Mouse (Mus musculus) lung, postnatal 0 days (tissue): ENCODE measurements around the gene Pafah1b1. TPM values are rescaled to one million over a fixed set of nuclear protein-coding genes. Genes with fewer than 3 reads are reported as not detected.

Source experiments
- ATAC-seq: fragments of 200-750 bp; cut with Nextera tagmentation; 2 replicates; pipeline ENCODE4 v1.8.0; 2017; ENCODE audit warnings: moderate library complexity
- DNase-seq: peaks from one replicate; pipeline ENCODE4 v3.0.0-alpha.2; 2016; ENCODE audit warnings: low spot score
- H3K27ac ChIP-seq: fragments of 300-500 bp; sonication (generic); 2 replicates; pipeline ENCODE4 v1.5.1; 2014; ENCODE audit warnings: antibody characterized with exemption, mild to moderate bottlenecking, low read length, mixed read lengths
- H3K27me3 ChIP-seq: fragments of 300-500 bp; sonication (generic); replicated peaks from 2 replicates; pipeline ENCODE4 v1.6.1; 2014; ENCODE audit warnings: low read length, mixed read lengths; ENCODE audit not compliant: insufficient read depth
- H3K36me3 ChIP-seq: fragments of 300-500 bp; sonication (generic); 2 replicates; pipeline ENCODE4 v1.6.1; 2014; ENCODE audit warnings: low read length, mixed read lengths; ENCODE audit not compliant: insufficient read depth
- H3K4me1 ChIP-seq: fragments of 300-500 bp; sonication (generic); 2 replicates; pipeline ENCODE4 v1.6.1; 2014; ENCODE audit warnings: antibody characterized with exemption, low read depth, low read length, mixed read lengths; ENCODE audit not compliant: insufficient read depth
- H3K4me2 ChIP-seq: fragments of 300-500 bp; sonication (generic); replicated peaks from 2 replicates; pipeline ENCODE4 v1.6.1; 2014; ENCODE audit warnings: low read depth, mild to moderate bottlenecking, low read length, moderate library complexity, mixed read lengths
- H3K4me3 ChIP-seq: fragments of 300-500 bp; sonication (generic); 2 replicates; pipeline ENCODE4 v1.5.1; 2014; ENCODE audit warnings: low read depth, low read length
- H3K9ac ChIP-seq: fragments of 300-500 bp; sonication (generic); replicated peaks from 2 replicates; pipeline ENCODE4 v1.6.1; 2014; ENCODE audit warnings: low read depth, mild to moderate bottlenecking
- H3K9me3 ChIP-seq: fragments of 300-500 bp; sonication (generic); 2 replicates; pipeline ENCODE4 v1.6.1; 2016; ENCODE audit warnings: low read length, mixed read lengths
- CTCF ChIP-seq: IDR thresholded peaks from 2 replicates; pipeline ENCODE4 v1.5.1; 2016; ENCODE audit warnings: antibody characterized with exemption, mild to moderate bottlenecking
- EP300 ChIP-seq: IDR thresholded peaks from 2 replicates; pipeline ENCODE4 v1.6.1; 2016; ENCODE audit warnings: antibody characterized with exemption, mild to moderate bottlenecking, control low read depth
- WGBS: fragments of 180-500 bp; shearing (Covaris S2); extraction: QIAGEN DNeasy Blood & Tissue Kit; methylation state at CpG from one replicate; pipeline ENCODE4 v1.1.7; 2014; 5-methylcytosine and 5-hydroxymethylcytosine counted together
- polyA plus RNA-seq: library from polyadenylated mRNA; unstranded; fragments of >200 nt; fragmentation: Nextera tagmentation; extraction: Ambion mirVana; gene quantifications from 2 replicates; pipeline ENCODE4 v1.2.1, GENCODE M21; 2015

Gene Pafah1b1
- polyA plus RNA-seq, 1 experiment from 2014 or later, result 49.1 TPM

DNA sequence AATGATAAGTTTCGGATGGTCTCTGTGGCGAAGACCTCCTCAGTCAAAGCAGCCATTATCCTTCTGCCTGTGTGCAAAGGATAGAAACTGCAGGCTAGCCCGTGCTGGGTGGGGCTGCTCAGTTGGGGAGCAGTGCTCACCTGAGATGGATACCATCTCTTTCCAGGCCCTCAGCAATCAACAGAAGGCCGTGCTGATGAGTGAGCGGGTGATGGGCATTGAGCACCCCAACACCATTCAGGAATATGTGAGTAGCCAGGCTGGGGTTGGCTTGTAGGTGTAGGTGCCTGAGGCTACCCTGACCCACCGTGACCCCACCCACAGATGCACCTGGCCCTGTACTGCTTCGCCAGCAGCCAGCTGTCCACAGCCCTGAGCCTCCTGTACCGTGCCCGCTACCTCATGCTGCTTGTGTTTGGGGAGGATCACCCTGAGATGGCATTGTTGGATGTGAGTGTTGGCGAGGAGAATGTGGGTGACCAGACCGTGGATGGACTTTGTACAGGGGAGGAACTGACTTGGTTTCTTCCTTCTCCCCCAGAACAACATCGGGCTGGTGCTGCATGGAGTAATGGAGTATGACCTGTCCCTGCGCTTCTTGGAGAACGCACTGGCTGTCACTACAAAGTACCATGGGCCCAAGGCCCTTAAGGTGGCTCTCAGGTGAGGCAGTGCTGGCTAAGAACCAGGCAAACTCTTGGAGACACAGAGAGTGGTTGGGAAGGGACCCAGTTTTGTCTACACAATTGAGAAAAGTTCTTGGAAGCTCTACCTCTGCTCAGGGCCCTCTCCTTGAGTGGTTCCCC, 57.5 kb downstream of the Pafah1b1 start:
- no peaks in the 10 kb centered on the region for H3K4me1 ChIP-seq
- DNase-seq, result no peak
- WGBS, result 96% methylated on average over 14 of the region's 14 CpGs

DNA sequence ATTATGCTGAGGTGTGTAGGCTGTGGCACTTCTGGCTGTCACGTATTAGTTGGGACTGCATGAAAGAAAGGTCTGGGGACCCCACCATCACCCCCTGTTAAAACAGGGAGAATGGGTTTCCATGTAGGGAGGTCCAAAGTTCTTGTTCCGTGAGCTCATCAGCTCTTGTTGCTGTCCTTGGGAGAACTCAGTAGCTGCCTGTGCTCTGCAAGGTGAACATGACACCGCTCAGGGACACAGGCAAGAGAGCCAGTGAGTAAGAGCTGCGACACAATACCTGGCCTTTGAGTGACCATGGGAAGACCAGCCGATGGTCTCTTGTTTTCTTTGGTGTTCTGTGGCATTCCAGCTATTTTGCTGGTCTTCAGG, 58.2 kb downstream of the Pafah1b1 start:
- no peak overlapping the region for H3K4me2 ChIP-seq
- H3K27me3 ChIP-seq, result no peaks in the 10 kb centered on the region
- TF ChIP-seq EP300 (no peak), CTCF (no peak)
- H3K36me3 ChIP-seq, result peaks cover 42% of the 10 kb centered on the region; the same call in 1 of the 2 replicates
- H3K4me1 ChIP-seq, result no peaks in the 10 kb centered on the region
- H3K27ac ChIP-seq, result no peak overlapping the region
- H3K9me3 ChIP-seq, result no peaks in the 10 kb centered on the region
- DNase-seq, result no peak
- 84% methylated on average over 5 of the region's 5 CpGs for WGBS
- H3K4me3 ChIP-seq, result no peak overlapping the region
- no peak overlapping the region for H3K9ac ChIP-seq
- ATAC-seq, result no peak

More for the DNA sequence above, 57.5 kb downstream of the Pafah1b1 start:
- no peak overlapping the region for H3K4me2 ChIP-seq
- ATAC-seq, result no peak
- no peak overlapping the region for H3K9ac ChIP-seq
- no peak overlapping the region for H3K27ac ChIP-seq
- no peak overlapping the region for H3K4me3 ChIP-seq
- H3K27me3 ChIP-seq, result no peaks in the 10 kb centered on the region
- peaks cover 35% of the 10 kb centered on the region; the same call in 1 of the 2 replicates for H3K36me3 ChIP-seq
- H3K9me3 ChIP-seq, result no peaks in the 10 kb centered on the region
- TF ChIP-seq EP300, result no peak
- no peak for TF ChIP-seq CTCF

DNA sequence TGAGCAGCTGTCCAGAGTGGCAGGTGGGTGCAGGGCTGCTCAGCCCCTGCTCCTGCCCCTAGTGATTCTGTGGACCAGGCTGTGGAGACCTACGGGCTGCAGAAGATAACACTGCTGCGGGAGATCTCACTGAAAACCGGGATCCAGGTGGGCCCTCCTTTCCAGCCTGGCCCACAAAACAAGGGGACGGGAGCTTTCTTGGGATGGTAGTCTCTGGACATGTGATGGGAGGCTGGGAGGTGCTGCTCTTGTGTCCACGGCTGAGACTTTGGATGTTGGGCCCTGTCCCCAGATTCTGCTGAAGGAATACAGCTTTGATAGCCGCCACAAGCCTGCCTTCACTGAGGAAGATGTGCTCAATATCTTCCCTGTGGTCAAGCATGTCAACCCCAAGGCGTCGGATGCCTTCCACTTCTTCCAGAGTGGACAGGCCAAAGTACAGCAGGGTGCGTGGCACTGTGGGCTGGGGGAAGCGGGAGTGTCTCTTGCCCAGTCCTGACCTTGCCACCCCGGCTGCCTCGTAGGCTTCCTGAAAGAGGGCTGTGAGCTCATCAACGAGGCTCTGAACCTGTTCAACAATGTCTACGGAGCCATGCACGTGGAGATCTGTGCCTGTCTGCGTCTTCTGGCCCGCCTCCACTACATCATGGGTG, 58.7 kb downstream of the Pafah1b1 start:
- DNase-seq (no peak), ATAC-seq (no peak)

DNA sequence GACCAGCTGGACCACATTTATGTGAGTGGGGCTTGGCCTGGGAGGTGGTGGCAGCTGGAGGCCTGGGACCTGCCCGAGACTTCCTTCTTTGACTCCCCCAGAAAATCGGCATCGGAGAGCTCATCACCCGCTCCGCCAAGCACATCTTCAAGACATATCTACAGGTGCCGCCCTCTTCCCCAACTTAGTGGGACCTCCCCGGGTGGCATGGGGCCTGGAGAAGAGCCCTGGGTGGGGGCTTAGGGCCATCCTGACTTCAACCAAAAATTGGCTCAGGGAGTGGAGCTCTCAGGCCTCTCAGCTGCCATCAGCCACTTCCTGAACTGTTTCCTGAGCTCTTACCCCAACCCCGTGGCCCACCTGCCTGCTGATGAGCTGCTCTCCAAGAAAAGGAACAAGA, 59.6 kb downstream of the Pafah1b1 start:
- TF ChIP-seq CTCF (no peak), EP300 (no peak)
- no peak overlapping the region for H3K4me2 ChIP-seq
- H3K36me3 ChIP-seq, result peaks cover 52% of the 10 kb centered on the region
- 88% methylated on average over 8 of the region's 8 CpGs for WGBS
- no peak overlapping the region for H3K27ac ChIP-seq
- no peaks in the 10 kb centered on the region for H3K9me3 ChIP-seq
- ATAC-seq, result no peak
- no peaks in the 10 kb centered on the region for H3K4me1 ChIP-seq
- no peak overlapping the region for H3K4me3 ChIP-seq
- no peak overlapping the region for H3K9ac ChIP-seq
- no peaks in the 10 kb centered on the region for H3K27me3 ChIP-seq
- no peak for DNase-seq

More for the DNA sequence above, 58.7 kb downstream of the Pafah1b1 start:
- no peaks in the 10 kb centered on the region for H3K4me1 ChIP-seq
- H3K9me3 ChIP-seq, result no peaks in the 10 kb centered on the region
- no peak overlapping the region for H3K4me2 ChIP-seq
- no peak overlapping the region for H3K4me3 ChIP-seq
- H3K36me3 ChIP-seq, result peaks cover 43% of the 10 kb centered on the region; the same call in 1 of the 2 replicates
- WGBS, result 89% methylated on average over 17 of the region's 17 CpGs
- no peak overlapping the region for H3K27ac ChIP-seq
- no peak overlapping the region for H3K9ac ChIP-seq
- no peaks in the 10 kb centered on the region for H3K27me3 ChIP-seq
- TF ChIP-seq CTCF, result no peak

DNA sequence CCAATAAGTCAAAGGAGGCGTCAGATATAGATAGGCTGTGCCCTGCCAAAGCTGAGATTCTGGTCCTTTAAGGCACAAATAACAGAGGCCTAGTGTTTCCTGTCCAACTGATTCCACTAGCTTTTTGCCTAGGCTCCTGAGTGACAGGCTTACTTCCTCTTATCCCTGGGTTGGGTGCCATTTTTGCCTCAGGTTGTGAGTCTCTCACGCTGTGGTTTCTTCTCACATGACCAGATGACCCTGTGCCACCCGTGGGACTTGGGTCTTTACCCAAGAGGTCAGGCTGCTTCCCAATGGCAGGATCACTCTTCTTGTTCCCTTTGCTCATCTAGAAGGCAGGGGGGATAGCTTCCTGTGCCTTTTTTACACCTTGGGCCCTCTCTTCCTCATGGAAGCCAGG, 60.2 kb downstream of the Pafah1b1 start:
- Histone ChIP-seq H3K9me3 (no peaks in the 10 kb centered on the region), H3K27ac (no peak overlapping the region), H3K27me3 (no peaks in the 10 kb centered on the region), H3K36me3 (peaks cover 56% of the 10 kb centered on the region), H3K4me2 (no peak overlapping the region), H3K4me3 (no peak overlapping the region), H3K9ac (no peak overlapping the region), H3K4me1 (no peaks in the 10 kb centered on the region)
- ATAC-seq (no peak), DNase-seq (no peak)
- TF ChIP-seq CTCF (no peak), EP300 (no peak)
- WGBS, result 85% methylated on average over 3 of the region's 3 CpGs

DNA sequence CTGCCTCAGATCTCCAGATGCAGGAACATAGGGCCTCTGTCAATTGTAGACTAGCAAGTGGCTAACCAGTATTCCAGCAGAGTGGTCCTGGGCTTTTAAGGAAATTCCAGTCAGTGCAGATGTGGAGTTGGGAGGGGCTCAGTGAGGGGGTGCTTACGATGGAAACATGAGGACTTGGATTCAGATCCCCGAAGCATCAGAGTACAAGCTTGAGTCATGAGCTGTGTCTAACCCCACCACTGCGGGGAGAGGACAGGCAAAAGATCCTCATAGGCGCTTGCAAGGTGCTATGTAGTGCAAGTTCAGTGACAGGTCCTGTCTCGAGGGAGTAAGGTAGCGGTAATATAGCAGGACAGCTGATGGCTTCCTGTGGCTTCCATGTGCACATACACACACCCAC, 62.2 kb downstream of the Pafah1b1 start:
- WGBS, result 82% methylated on average over 6 of the region's 6 CpGs
- Histone ChIP-seq H3K27ac (no peak overlapping the region), H3K9me3 (no peaks in the 10 kb centered on the region), H3K4me3 (no peak overlapping the region), H3K27me3 (no peaks in the 10 kb centered on the region), H3K4me2 (no peak overlapping the region), H3K36me3 (peaks cover 64% of the 10 kb centered on the region), H3K9ac (no peak overlapping the region), H3K4me1 (no peaks in the 10 kb centered on the region)
- no peak for ATAC-seq
- no peak for DNase-seq
- TF ChIP-seq CTCF (no peak), EP300 (no peak)
